ENCODE assay signal across 12 mouse cellular contexts in the genomic region with DNA sequence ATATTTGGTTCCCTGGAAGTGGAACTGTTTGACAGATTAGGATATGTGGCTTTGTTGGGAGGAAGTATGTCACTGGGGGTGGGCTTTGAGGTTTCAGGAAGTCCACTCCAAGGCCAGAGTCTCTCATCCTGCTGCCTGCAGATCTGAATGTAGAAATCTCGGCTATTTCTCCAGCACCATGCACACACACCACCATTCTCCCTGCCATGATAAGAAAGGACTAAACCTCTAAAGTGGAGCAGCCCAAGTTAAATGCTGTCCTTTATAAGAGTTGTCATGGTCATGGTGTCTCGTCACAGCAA.
"Had no signal": no experiment of that assay in that cellular context is flagged by ENCODE, and none has a peak within 500 bp of the region (broad histone marks: within the 10 kb centered on the region; RNA-seq: fewer than 3 reads in every experiment).

No protein-coding gene starts in this region.

- H3K4me1 ChIP-seq: liver, embryonic 12.5 days; lung, embryonic 15.5 days; midbrain, embryonic 15.5 days; neural tube, embryonic 13.5 days had no signal

- H3K27me3 ChIP-seq: liver, embryonic 12.5 days; lung, embryonic 15.5 days; midbrain, embryonic 15.5 days; neural tube, embryonic 13.5 days had no signal

- DNase-seq: kidney, postnatal 14 days; left cerebral cortex, postnatal 4 days; right cerebral cortex, postnatal 4 days; spleen, adult 18-20 months; thymus, adult 18-20 months; thymus, postnatal 14 days had no signal

- H3K9me3 ChIP-seq: lung, embryonic 15.5 days; midbrain, embryonic 15.5 days; neural tube, embryonic 13.5 days had no signal

- ATAC-seq: liver, embryonic 12.5 days; midbrain, embryonic 15.5 days had no signal

- H3K27ac ChIP-seq: liver, embryonic 12.5 days; lung, embryonic 15.5 days; midbrain, embryonic 15.5 days; neural tube, embryonic 13.5 days had no signal

- H3K4me3 ChIP-seq: liver, embryonic 12.5 days; lung, embryonic 15.5 days; megakaryocyte, embryonic 14.5 days; midbrain, embryonic 15.5 days; neural tube, embryonic 13.5 days had no signal

- H3K9ac ChIP-seq: liver, embryonic 12.5 days; lung, embryonic 15.5 days; midbrain, embryonic 15.5 days; neural tube, embryonic 13.5 days had no signal

- H3K4me2 ChIP-seq: liver, embryonic 12.5 days; lung, embryonic 15.5 days; midbrain, embryonic 11.5 days; midbrain, embryonic 15.5 days; neural tube, embryonic 13.5 days had no signal
